Mouse (Mus musculus) liver, adult 2 months (tissue): ENCODE results near the gene Bpi. TPM values are rescaled to one million over a fixed set of nuclear protein-coding genes. Genes with fewer than 3 reads are reported as not detected.
A peak's percentile ranks its signal among the peaks of the same experiment; 100 is the strongest.

Experiments used
- DNase-seq: peaks from one replicate; pipeline ENCODE4 v3.0.0-alpha.2; 2011; ENCODE audit warnings: low read depth, low spot score; ENCODE audit errors: extremely low read depth
- H3K27ac ChIP-seq: fragments of 200-500 bp; replicated peaks from 2 replicates; pipeline ENCODE4 v1.5.1; 2012; ENCODE audit warnings: low read depth, mild to moderate bottlenecking, control low read depth, inconsistent platforms, low read length; ENCODE audit not compliant: insufficient read depth
- H3K27me3 ChIP-seq: fragments of 200-500 bp; 2 replicates; pipeline ENCODE4 v1.6.1; 2012; ENCODE audit warnings: mild to moderate bottlenecking, moderate library complexity, low read length, inconsistent platforms; ENCODE audit not compliant: control insufficient read depth, insufficient read depth
- H3K36me3 ChIP-seq: fragments of 200-500 bp; 2 replicates; pipeline ENCODE4 v1.6.1; 2012; ENCODE audit warnings: low read length, inconsistent platforms; ENCODE audit not compliant: control insufficient read depth, insufficient read depth
- H3K4me1 ChIP-seq: fragments of 200-500 bp; 2 replicates; pipeline ENCODE4 v1.6.1; 2011; ENCODE audit warnings: low read length; ENCODE audit not compliant: control insufficient read depth, insufficient read depth
- H3K4me3 ChIP-seq: fragments of 200-500 bp; 2 replicates; pipeline ENCODE4 v1.5.1; 2011; ENCODE audit warnings: low read depth, mild to moderate bottlenecking, control low read depth, low read length, moderate library complexity; ENCODE audit not compliant: insufficient read depth
- H3K79me2 ChIP-seq: fragments of 200-500 bp; 2 replicates; pipeline ENCODE4 v1.6.1; 2012; ENCODE audit warnings: inconsistent platforms, mild to moderate bottlenecking, low read length, moderate library complexity; ENCODE audit not compliant: control insufficient read depth, insufficient read depth
- H3K9ac ChIP-seq: fragments of 200-500 bp; 2 replicates; pipeline ENCODE4 v1.6.1; 2012; ENCODE audit warnings: low read depth, mild to moderate bottlenecking, control low read depth, inconsistent platforms, low read length
- CTCF ChIP-seq: fragments of 200-500 bp; IDR thresholded peaks from 2 replicates; pipeline ENCODE4 v1.5.1; 2011; ENCODE audit warnings: low read depth, low read length, control low read depth
- POLR2A ChIP-seq: fragments of 200-500 bp; IDR thresholded peaks from 2 replicates; pipeline ENCODE4 v1.6.1; 2011; ENCODE audit warnings: low read length, control low read depth; ENCODE audit not compliant: insufficient read depth; ENCODE audit errors: extremely low read depth
- whole genome bisulfite sequencing: fragments of 180-500 bp; shearing (Covaris S2); methylation state at CpG from one replicate; pipeline ENCODE4 v1.1.7; 2018; 5-methylcytosine and 5-hydroxymethylcytosine counted together
- polyA plus RNA-seq: library from polyadenylated mRNA; depleted of rRNA; stranded (reverse); fragments of >200 nt; gene quantifications from 2 replicates; pipeline ENCODE4 v1.2.3, GENCODE M21; 2012
- total RNA-seq: library from RNA; depleted of rRNA; stranded (reverse); fragments of >200 nt; gene quantifications from 2 replicates; pipeline ENCODE4 v1.2.3, GENCODE M21; 2014

Bpi gene
- total and polyA plus RNA-seq, 2 experiments, result not detected

GRCm38 (mm10) chr2:158236698-158237097 lies 21.2 kb upstream of the Bpi start:
- no peak overlapping the region for H3K9ac ChIP-seq
- H3K36me3 ChIP-seq, result no peaks in the 10 kb centered on the region
- H3K4me3 ChIP-seq, result no peak overlapping the region
- no peaks in the 10 kb centered on the region for H3K79me2 ChIP-seq
- no peak overlapping the region for H3K27ac ChIP-seq
- DNase-seq, result no peak
- TF ChIP-seq POLR2A (no peak), CTCF (no peak)
- H3K4me1 ChIP-seq, result no peaks in the 10 kb centered on the region
- H3K27me3 ChIP-seq, result no peaks in the 10 kb centered on the region

GRCm38 (mm10) chr2:158238101-158238500 lies 19.8 kb upstream of the Bpi start:
- Histone ChIP-seq H3K79me2 (no peaks in the 10 kb centered on the region), H3K4me1 (no peaks in the 10 kb centered on the region), H3K36me3 (no peaks in the 10 kb centered on the region), H3K4me3 (no peak overlapping the region), H3K27me3 (no peaks in the 10 kb centered on the region), H3K9ac (no peak overlapping the region), H3K27ac (no peak overlapping the region)
- TF ChIP-seq POLR2A (no peak), CTCF (no peak)
- no peak for DNase-seq
- 88% methylated on average over 5 of the region's 5 CpGs for WGBS

DNA sequence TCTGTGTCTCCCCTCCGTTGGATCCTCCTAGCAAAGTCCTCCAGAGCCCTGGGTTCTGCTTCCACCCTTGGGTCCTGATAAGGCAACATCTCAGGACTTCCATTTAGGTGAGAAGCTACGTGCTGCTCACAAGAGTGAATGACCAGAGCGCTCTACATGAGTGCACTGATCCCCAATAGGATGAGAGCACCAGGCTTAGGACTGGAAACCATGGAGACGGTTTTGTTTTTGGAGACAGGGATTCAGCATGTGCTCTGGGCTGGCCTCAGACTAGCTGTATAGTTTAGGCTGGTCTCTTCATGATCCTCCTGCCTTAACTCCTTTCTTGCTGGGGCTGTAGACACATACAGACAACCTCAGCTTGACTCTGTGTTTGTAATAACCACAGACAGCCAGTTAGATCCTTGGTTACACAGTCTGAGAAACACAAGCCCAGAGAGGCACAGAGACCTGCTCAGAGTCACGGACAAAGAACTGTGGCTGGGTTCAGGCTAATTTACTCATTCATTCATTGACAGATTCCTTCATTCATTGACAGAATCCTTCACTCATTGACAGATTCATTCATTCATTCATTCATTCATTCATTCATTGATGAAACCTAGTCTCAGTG lies 16.7 kb upstream of the Bpi start:
- H3K36me3 ChIP-seq, result no peaks in the 10 kb centered on the region
- WGBS, result 90% methylated on average over 5 of the region's 5 CpGs
- H3K4me3 ChIP-seq, result no peak overlapping the region
- DNase-seq, result no peak
- no peak overlapping the region for H3K9ac ChIP-seq
- H3K27me3 ChIP-seq, result no peaks in the 10 kb centered on the region
- no peaks in the 10 kb centered on the region for H3K4me1 ChIP-seq
- no peak for TF ChIP-seq CTCF
- no peak for TF ChIP-seq POLR2A
- H3K27ac ChIP-seq, result no peak overlapping the region
- no peaks in the 10 kb centered on the region for H3K79me2 ChIP-seq

DNA sequence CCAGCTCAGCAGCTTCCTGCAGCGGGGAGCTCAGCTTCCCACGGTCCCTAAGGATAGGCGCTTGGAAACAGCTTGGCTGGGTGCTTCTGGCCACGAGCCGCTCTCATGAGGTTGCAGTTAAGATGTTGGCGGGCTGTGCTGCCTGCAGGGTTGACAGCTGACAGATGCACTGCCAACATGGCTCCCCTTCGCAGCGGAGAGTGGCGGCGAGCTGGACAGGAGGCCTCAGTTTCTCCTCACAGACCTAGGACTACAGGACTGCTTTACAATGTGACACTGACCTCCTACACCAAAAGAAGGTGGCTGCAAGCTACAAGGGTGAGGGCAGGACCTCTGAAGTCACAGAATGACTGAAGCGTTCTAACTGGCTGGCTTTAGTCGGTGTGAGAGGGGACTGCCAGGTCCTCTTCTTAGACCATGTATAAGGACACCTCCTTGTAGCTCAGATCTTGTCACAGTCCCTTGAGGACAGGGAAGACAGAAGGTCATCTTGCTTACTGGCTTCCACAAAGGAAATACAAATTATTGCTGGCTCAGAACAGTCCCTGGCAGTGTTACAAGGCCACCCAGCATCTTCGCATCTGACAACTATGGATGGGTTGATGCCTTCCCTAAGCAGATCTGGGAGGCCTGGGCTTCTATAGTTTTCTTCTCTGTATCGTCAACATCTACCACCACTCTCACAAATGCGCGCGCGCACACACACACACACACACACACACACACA lies 15.6 kb upstream of the Bpi start:
- DNase-seq, result no peak
- 90% methylated on average over 18 of the region's 18 CpGs for WGBS

GRCm38 (mm10) chr2:158243129-158243870 lies 14.6 kb upstream of the Bpi start:
- Histone ChIP-seq H3K4me1 (0 out of 2 replicates have a peak, but pooled peaks cover 3% of the 10 kb centered on the region), H3K79me2 (no peaks in the 10 kb centered on the region), H3K9ac (no peak overlapping the region), H3K27ac (no peak overlapping the region), H3K27me3 (no peaks in the 10 kb centered on the region), H3K36me3 (no peaks in the 10 kb centered on the region), H3K4me3 (no peak overlapping the region)
- peak; percentile 10 for DNase-seq
- 76% methylated on average over 18 of the region's 18 CpGs for WGBS
- TF ChIP-seq POLR2A (no peak), CTCF (no peak)

More for the DNA sequence above, 15.6 kb upstream of the Bpi start:
- Histone ChIP-seq H3K9ac (no peak overlapping the region), H3K36me3 (no peaks in the 10 kb centered on the region), H3K4me3 (no peak overlapping the region), H3K27ac (no peak overlapping the region), H3K4me1 (no peaks in the 10 kb centered on the region), H3K79me2 (no peaks in the 10 kb centered on the region), H3K27me3 (no peaks in the 10 kb centered on the region)
- TF ChIP-seq POLR2A, result no peak
- no peak for TF ChIP-seq CTCF
